Mouse (Mus musculus) bone marrow macrophage, adult 2 months (primary cell): Measurements from ENCODE around the gene Gnaz.

Experiments used
- CTCF ChIP-seq: IDR thresholded peaks from 2 replicates; pipeline ENCODE4 v1.5.1; 2012; ENCODE audit warnings: low read depth, mild to moderate bottlenecking, low read length, moderate library complexity
- POLR2A ChIP-seq: IDR thresholded peaks from 2 replicates; pipeline ENCODE4 v1.6.1; 2012; ENCODE audit warnings: mild to moderate bottlenecking, low read depth, low read length, borderline replicate concordance

GRCm38 (mm10) chr10:75004067-75004466 is 37.1 kb downstream of the Gnaz start:
- TF ChIP-seq CTCF, result no peak
- TF ChIP-seq POLR2A, result no peak
